Mouse (Mus musculus): ENCODE data around the gene Dmkn. TPM values are rescaled to one million over a fixed set of nuclear protein-coding genes. Genes with fewer than 3 reads are reported as not detected.

Dmkn gene
- total RNA-seq, 1 experiment from 2014 or later: 2.2 TPM

GRCm38 (mm10) chr7:30761769-30762352 lies 1.7 kb upstream of the Dmkn start:
- DNase-seq: no peak

DNA sequence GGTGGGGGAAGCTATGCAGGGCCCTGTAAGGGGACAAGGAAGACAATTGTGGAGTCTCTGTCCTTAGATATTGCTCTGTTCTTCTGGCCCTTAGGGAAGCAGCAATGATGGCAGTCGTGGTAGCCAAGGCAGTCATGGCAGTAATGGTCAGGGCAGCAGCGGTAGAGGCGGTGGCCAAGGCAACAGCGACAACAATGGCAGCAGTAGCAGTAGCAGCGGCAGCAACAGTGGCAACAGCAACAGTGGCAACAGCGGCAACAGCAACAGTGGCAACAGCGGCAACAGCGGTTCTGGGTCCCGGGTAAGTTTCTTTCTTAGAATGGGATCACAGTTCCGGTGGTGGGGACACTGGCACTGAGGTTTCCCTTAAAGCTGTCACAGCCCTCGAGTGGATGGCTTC lies 1.6 kb downstream of the Dmkn start:
- no peak for DNase-seq

- DNase-seq: no peak
Measured at GRCm38 (mm10) chr7:30766408-30766807, 2.9 kb downstream of the Dmkn start.

DNA sequence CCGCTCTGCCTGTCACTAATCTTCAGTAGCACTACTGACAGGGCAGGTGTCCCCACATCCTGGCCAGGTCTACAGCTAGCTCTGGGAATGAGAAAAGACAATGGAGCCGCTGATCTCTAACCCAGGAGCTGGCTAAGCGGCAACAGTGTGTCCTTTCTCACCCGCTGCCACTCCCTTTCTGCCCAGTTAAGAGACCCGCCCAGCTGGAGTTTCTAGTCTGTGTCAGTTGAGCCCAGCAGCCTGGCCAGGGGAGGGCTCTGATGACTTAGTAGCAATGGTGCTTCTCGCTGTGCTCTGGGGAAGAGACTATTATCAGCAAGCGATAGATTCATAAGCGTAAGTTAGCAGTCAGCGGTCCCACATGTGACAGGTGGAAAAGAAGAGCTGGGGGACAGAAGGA lies 5.7 kb downstream of the Dmkn start:
- no peak for DNase-seq

GRCm38 (mm10) chr7:30776104-30776503 lies 12.5 kb downstream of the Dmkn start:
- no peak for DNase-seq

GRCm38 (mm10) chr7:30777081-30777579 lies 13.6 kb downstream of the Dmkn start:
- no peak for DNase-seq

GRCm38 (mm10) chr7:30777911-30778310 lies 14.4 kb downstream of the Dmkn start:
- DNase-seq: no peak

GRCm38 (mm10) chr7:30781792-30782191 lies 18.2 kb downstream of the Dmkn start:
- DNase-seq: no peak

GRCm38 (mm10) chr7:30782658-30783057 lies 19.1 kb downstream of the Dmkn start:
- no peak for DNase-seq

- DNase-seq: no peak
Measured at GRCm38 (mm10) chr7:30785154-30785553, 21.6 kb downstream of the Dmkn start.

DNA sequence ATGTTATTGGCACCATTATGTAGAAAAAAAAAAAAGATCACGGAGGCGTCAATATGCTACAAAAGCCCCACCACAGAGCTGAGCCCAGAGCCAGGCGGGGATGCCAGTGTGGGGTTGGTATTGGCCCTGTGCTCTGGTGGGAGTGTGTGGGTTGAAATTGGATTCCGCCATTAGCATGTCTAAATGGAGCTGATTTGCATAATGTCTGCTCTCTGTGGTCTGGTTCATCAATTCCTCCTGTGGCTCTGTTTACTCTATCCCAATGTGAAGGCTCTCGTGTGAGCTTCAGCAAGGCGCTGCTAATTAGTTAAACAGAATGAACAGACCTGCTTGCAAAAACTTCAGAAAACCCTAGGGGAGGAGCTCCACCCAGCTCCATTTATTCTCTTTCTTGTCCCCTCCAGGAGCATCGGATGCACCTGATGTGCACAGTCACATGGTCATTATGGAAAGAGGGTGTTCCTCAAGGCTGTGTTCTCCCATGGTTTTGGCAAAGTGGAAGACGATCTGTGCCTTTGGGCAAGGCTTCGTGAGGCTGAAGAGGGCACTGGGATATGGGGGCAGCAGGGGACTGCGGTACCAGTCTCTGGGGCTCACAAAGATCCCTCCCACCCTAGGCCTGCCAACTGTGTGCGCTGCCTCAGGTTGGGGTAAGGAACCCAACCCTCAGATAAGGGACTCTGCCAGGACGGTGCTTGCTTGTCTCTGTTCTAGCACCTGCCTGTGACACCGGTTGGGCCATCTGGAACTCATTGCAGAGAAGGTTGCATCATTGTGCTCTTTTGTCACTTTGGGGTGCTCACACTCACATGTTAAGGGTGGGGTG lies 22.4 kb downstream of the Dmkn start:
- no peak for DNase-seq

DNA sequence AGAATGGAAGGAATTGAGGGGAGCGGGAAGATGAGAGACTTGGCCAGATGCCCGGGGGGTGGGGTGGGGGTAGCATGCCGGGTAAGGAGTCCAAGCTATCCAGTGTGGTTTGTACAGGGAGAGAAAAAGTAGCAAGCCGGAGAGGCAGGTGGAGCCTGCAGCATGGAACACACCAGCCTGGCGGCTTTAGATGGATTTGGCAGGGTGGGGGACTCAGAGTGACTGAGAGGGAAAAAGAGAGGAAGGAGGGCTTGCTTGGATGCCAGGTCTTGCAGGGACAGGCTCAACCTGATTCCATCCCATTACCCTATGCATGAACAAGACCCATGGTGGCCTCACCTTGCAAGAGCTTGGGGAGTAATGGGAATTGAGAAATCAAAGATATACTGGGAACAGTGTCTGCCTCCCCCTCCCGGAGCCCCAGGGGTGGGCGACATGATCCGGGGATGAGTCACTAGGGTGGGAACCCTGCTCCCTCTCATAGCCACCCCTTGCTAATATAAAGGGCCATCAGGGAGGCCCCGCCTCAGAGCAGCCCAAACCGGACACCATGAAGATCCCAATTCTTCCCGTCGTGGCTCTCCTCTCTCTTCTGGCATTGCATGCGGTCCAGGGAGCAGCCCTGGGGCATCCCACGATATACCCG lies 23.9 kb downstream of the Dmkn start, which contains the start of gene Krtdap:
Gene Krtdap (plus strand): TSS at position 520 of the 646 bp plus-strand sequence.
- DNase-seq: no peak

GRCm38 (mm10) chr7:30790141-30790540 lies 26.6 kb downstream of the Dmkn start:
- DNase-seq: no peak

DNA sequence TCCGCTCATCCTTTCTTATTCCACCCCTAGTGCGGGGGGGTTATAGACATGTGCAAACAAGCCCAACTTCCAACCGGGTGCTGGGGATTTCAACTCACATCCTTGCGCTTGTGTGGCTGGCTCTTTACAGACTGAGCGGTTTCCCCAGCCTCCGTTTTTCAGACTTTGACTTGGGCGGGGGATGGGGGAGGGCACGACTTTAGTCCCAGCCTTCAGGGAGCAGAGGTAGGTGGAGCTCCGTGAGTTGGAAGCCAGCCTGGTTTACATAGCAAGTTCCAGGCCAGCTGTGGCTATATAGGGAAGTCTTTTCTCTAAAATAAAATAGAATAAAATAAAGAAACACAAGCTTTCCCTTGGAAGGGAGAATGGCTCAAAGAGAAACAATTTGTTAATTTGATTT lies 28.4 kb downstream of the Dmkn start:
- DNase-seq: no peak

DNA sequence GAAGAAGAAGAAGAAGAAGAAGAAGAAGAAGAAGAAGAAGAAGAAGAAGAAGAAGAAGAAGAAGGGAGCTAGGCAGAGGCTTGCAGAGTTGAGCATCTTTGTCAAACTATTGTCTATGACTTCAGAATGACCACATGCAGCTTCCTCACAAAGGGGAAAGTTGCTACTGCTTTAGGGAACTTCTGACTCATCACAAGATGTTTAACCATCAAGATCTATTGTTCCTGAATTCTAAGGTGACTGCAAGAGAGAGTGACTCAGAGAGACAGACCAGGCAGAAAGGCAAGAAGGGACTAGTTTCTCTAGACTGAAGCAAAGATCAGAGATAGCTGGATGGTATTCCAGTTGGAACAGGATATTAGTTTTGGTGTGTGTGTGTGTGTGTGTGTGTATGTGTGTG lies 31.4 kb downstream of the Dmkn start:
- DNase-seq: no peak

DNA sequence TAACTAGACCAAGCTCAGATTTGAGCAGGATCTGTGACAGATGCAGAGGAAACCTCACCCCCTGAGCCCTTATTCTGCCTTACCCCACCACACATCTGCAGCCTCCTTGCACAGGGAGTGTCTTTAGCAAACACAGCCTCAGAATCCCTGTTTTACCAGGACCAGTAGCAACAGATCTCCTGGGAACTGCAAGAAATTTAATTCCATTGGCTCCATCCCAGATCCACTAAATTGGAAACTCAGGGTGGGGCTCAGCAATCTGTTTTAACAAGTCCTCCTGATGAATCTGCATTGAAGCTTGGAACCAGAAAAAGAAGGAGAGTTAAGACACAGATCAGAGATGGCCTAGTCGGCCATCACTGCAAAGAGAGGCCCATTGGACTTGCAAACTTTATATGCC lies 33.2 kb downstream of the Dmkn start:
- DNase-seq: no peak

GRCm38 (mm10) chr7:30800653-30801052 lies 37.1 kb downstream of the Dmkn start:
- DNase-seq: no peak

- no peak for DNase-seq
Measured at GRCm38 (mm10) chr7:30803256-30803655, 39.7 kb downstream of the Dmkn start.

DNA sequence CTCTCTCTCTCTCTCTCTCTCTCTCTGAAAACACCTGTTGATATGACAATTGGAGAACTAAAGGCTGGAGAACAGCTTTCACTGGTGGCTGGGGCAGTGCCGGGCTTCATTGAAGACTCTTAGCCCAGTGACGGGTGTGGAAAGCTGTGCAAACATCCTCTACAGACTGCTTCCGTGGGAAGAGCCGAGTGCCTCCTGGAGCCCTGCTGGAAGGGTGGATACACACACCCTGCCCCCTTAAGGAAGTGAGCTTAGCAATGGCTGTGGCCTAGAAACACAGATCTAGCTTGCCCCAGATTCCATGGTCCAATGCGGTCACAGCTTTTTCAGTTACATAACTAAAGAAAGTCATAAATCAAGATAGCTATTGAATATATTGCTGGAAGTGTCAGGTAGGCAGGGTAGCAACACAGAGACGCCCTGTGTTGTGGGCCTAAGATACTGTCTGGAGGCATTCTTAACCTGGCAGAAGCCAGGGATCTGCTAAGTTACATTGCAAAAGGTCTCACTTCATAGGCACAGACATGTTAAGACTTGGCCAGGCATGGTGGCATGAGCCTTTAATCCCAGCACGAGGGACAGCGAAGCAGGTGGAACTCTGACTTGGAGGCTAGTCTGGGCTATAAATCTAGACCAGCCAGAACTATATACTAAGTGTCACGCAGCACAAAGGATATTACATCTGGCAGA lies 40.6 kb downstream of the Dmkn start:
- no peak for DNase-seq

- DNase-seq: peak; percentile 87
Measured at GRCm38 (mm10) chr7:30805924-30806323, 42.4 kb downstream of the Dmkn start.

- no peak for DNase-seq
Measured at GRCm38 (mm10) chr7:30810319-30810718, 46.8 kb downstream of the Dmkn start.

DNA sequence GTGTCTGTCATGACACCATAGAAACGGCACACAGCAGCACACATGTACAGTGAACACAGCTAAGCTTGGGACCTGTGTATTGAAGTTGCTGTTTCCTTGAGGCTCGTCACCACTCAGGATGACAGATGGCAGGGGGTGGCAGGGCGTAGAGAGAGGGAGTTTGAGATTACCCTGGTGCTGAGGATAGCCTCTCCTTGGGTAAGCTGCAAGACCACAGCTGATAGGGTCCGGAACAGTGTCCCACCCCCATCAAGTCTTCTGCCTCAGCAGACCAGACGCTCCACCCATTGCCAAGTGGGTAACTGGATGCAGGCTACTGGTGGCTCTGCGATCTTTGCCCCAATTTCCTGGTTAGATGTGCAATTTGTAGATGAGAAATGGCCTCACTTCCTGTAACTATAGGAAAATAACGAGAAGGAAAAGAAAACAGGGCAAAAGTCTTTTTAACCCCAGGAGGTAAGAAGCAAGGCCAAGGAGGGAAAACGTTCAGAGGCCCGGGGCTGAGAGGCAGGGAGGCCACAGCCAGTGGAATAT lies 48.3 kb downstream of the Dmkn start:
- no peak for DNase-seq

All from adrenal gland, postnatal 14 days (tissue).